Mouse (Mus musculus): ENCODE data around the gene Rbpms2.
"Not testable (repeated sequence)": the region's sequence is repeated elsewhere in the genome, so short reads cannot be mapped to it uniquely, and the experiment has no call there.

Rbpms2 gene

GRCm38 (mm10) chr9:65654700-65655237, 25.3 kb downstream of the Rbpms2 start:
- in situ Hi-C loops (cut with MboI) = no loop called here

GRCm38 (mm10) chr9:65655540-65655939, 26.1 kb downstream of the Rbpms2 start:
- in situ Hi-C loops (cut with MboI) = no loop called here

- in situ Hi-C loops (cut with MboI) = no loop called here
These were observed 27.8 kb downstream of the Rbpms2 start for GRCm38 (mm10) chr9:65657218-65657617.

GRCm38 (mm10) chr9:65661029-65661428, 31.6 kb downstream of the Rbpms2 start:
- in situ Hi-C loops (cut with MboI) = loop anchor here (5.0 kb wide), 1 partner anchor 139 kb away; the partner anchor contains the start of gene Ankdd1a

- in situ Hi-C loops (cut with MboI) = loop anchor here (5.0 kb wide), 1 partner anchor 139 kb away; the partner anchor contains the start of gene Ankdd1a
These were observed 32.0 kb downstream of the Rbpms2 start for GRCm38 (mm10) chr9:65661493-65661892.

GRCm38 (mm10) chr9:65664163-65664562, 34.7 kb downstream of the Rbpms2 start:
- in situ Hi-C loops (cut with MboI) = loop anchor here (5.0 kb wide), 1 partner anchor 142 kb away; the partner anchor contains the start of gene Ankdd1a

GRCm38 (mm10) chr9:65666042-65666441, 36.6 kb downstream of the Rbpms2 start:
- in situ Hi-C loops (cut with MboI) = no loop called here

- in situ Hi-C loops (cut with MboI) = no loop called here
These were observed 38.3 kb downstream of the Rbpms2 start, which contains the start of gene Oaz2 for GRCm38 (mm10) chr9:65667701-65668100. TSS of gene Oaz2 (plus strand) at chr9:65668001.

- in situ Hi-C loops (cut with MboI) = no loop called here
These were observed 42.0 kb downstream of the Rbpms2 start for GRCm38 (mm10) chr9:65671431-65671931.

- in situ Hi-C loops (cut with MboI) = no loop called here
These were observed 43.5 kb downstream of the Rbpms2 start for GRCm38 (mm10) chr9:65672996-65673395.

GRCm38 (mm10) chr9:65675461-65676357, 46.3 kb downstream of the Rbpms2 start:
- in situ Hi-C loops (cut with MboI) = no loop called here

- in situ Hi-C loops (cut with MboI) = no loop called here
These were observed 47.1 kb downstream of the Rbpms2 start for GRCm38 (mm10) chr9:65676358-65677118.

GRCm38 (mm10) chr9:65677119-65677462, 47.6 kb downstream of the Rbpms2 start:
- in situ Hi-C loops (cut with MboI) = no loop called here

GRCm38 (mm10) chr9:65679181-65679761, 49.8 kb downstream of the Rbpms2 start:
- in situ Hi-C loops (cut with MboI) = no loop called here

- in situ Hi-C loops (cut with MboI) = no loop called here
These were observed 51.6 kb downstream of the Rbpms2 start for GRCm38 (mm10) chr9:65680938-65681633.

- in situ Hi-C loops (cut with MboI) = no loop called here
These were observed 52.1 kb downstream of the Rbpms2 start for GRCm38 (mm10) chr9:65681634-65681940.

- in situ Hi-C loops (cut with MboI) = no loop called here
These were observed 52.7 kb downstream of the Rbpms2 start for GRCm38 (mm10) chr9:65682183-65682582.

- in situ Hi-C loops (cut with MboI) = no loop called here
These were observed 53.5 kb downstream of the Rbpms2 start for GRCm38 (mm10) chr9:65682994-65683393.

- in situ Hi-C loops (cut with MboI) = no loop called here
These were observed 55.3 kb downstream of the Rbpms2 start for GRCm38 (mm10) chr9:65684704-65685103.

GRCm38 (mm10) chr9:65689869-65690268, 60.4 kb downstream of the Rbpms2 start:
- in situ Hi-C loops (cut with MboI) = not testable (repeated sequence)

GRCm38 (mm10) chr9:65692466-65692865, 63.0 kb downstream of the Rbpms2 start:
- in situ Hi-C loops (cut with MboI) = no loop called here

All from mature B cell (primary cell).